Comparison of ENCODE assay signal across 21 mouse cellular contexts in genomic region chr5:73345254-73345653, GRCm38 (mm10). TPM values are rescaled to one million over a fixed set of nuclear protein-coding genes. Genes with fewer than 3 reads are reported as not detected.
"Had no signal": no experiment of that assay in that cellular context is flagged by ENCODE, and none has a peak within 500 bp of the region (broad histone marks: within the 10 kb centered on the region; RNA-seq: fewer than 3 reads in every experiment).

No protein-coding gene starts in this region.

- H3K4me1 ChIP-seq: lung, embryonic 15.5 days; megakaryocyte, embryonic 14.5 days; neural tube, embryonic 12.5 days had no signal

- ATAC-seq: liver, postnatal 0 days; lung, postnatal 0 days; midbrain, embryonic 15.5 days had no signal

- H3K4me3 ChIP-seq: liver, embryonic 13.5 days; liver, embryonic 15.5 days; lung, embryonic 15.5 days; megakaryocyte, embryonic 14.5 days; midbrain, embryonic 15.5 days; neural tube, embryonic 12.5 days had no signal

- H3K36me3 ChIP-seq: liver, embryonic 13.5 days; liver, embryonic 15.5 days; lung, embryonic 15.5 days; midbrain, embryonic 15.5 days; neural tube, embryonic 12.5 days had no signal

- H3K27ac ChIP-seq: liver, embryonic 13.5 days; liver, embryonic 15.5 days; lung, embryonic 15.5 days; macrophage; midbrain, embryonic 15.5 days; neural tube, embryonic 12.5 days had no signal

- H3K9ac ChIP-seq: liver, embryonic 13.5 days; liver, embryonic 15.5 days; liver, postnatal 0 days; lung, embryonic 15.5 days; midbrain, embryonic 15.5 days; neural tube, embryonic 12.5 days had no signal

- H3K27me3 ChIP-seq: lung, embryonic 15.5 days; midbrain, embryonic 15.5 days; neural tube, embryonic 12.5 days had no signal

- H3K4me2 ChIP-seq: liver, embryonic 13.5 days; liver, embryonic 15.5 days; lung, embryonic 15.5 days; midbrain, embryonic 15.5 days; neural tube, embryonic 12.5 days had no signal

- H3K9me3 ChIP-seq: liver, embryonic 13.5 days; liver, embryonic 15.5 days; lung, embryonic 15.5 days; megakaryocyte, embryonic 14.5 days; midbrain, embryonic 15.5 days; neural tube, embryonic 12.5 days had no signal

- DNase-seq: liver, embryonic 13.5 days; liver, postnatal 0 days; lung, adult 2 months; lung, postnatal 14 days; lung, postnatal 36 days; retina, postnatal 1 day; right cerebral cortex, adult 18-20 months; right cerebral cortex, postnatal 25 days; right cerebral cortex, postnatal 4 days; spleen, adult 18-20 months; thymus, adult 18-20 months; thymus, postnatal 14 days; thymus, postnatal 36 days had no signal

RNA-seq across cellular contexts. Expression of gene Ociad2, which starts 4.4 kb away (rescaled TPM):
- total RNA-seq: monocyte, adult 5-6 weeks had no signal
